ENCODE assay signal across 17 mouse cellular contexts in genomic region chr7:68024625-68025024, GRCm38 (mm10).
DNase-seq lines count a peak whose midpoint lies in the region; ATAC-seq lines count a peak whose summit lies in the region.
"Had no signal": no experiment of that assay in that cellular context is flagged by ENCODE, and none has a peak within 500 bp of the region (broad histone marks: within the 10 kb centered on the region; RNA-seq: fewer than 3 reads in every experiment).

No protein-coding gene starts in this region.

- WGBS in kidney, embryonic 14.5 days = 62% methylated on average over 4 of the region's 4 CpGs

- peaks cover 59% of the 10 kb centered on the region for H3K4me1 ChIP-seq in kidney, embryonic 14.5 days (ENCODE audit: control insufficient read depth, insufficient read depth, low read length)

- no peak overlapping the region for H3K4me3 ChIP-seq in kidney, embryonic 14.5 days (ENCODE audit: low read length)
- H3K4me3 ChIP-seq: erythroblast, embryonic 14.5 days; limb, embryonic 13.5 days; midbrain, embryonic 10.5 days had no signal

- no peak overlapping the region for H3K4me2 ChIP-seq in kidney, embryonic 14.5 days (replicated peaks; ENCODE audit: low read depth, low read length)
- H3K4me2 ChIP-seq: limb, embryonic 13.5 days; lung, embryonic 14.5 days had no signal

- H3K9ac ChIP-seq in kidney, embryonic 14.5 days (ENCODE audit: low read depth, low read length) = no peak overlapping the region
- H3K9ac ChIP-seq: limb, embryonic 13.5 days; lung, embryonic 14.5 days had no signal

- DNase-seq in cerebellum, postnatal 10 days = peak; percentile 31 to 33
- DNase-seq in cerebellum, postnatal 4 days (ENCODE audit: low spot score in 2 of 2) = no peak
- peak; percentile 71 for DNase-seq in kidney, adult 18-20 months
- DNase-seq in R1 (ENCODE audit: low read depth, low spot score) = peak; percentile 32
- DNase-seq in kidney, postnatal 25 days = peak; percentile 82 to 89
- DNase-seq in right cerebral cortex, adult 18-20 months = no peak
- DNase-seq in gastrocnemius, adult 8-10 months (ENCODE audit: low spot score in 2 of 2) = no peak
- DNase-seq: cerebellum, adult 11-12 months; gastrocnemius, postnatal 36 days; lung, embryonic 14.5 days; right cerebral cortex, postnatal 4 days; thymus, postnatal 14 days had no signal

- H3K27ac ChIP-seq in kidney, embryonic 14.5 days (ENCODE audit: low read depth, low read length) = no peak overlapping the region
- H3K27ac ChIP-seq: limb, embryonic 13.5 days; midbrain, embryonic 10.5 days had no signal

- no peaks in the 10 kb centered on the region for H3K27me3 ChIP-seq in kidney, embryonic 14.5 days (ENCODE audit: control insufficient read depth, insufficient read depth, low read length)
- H3K27me3 ChIP-seq: limb, embryonic 13.5 days had no signal

- no peak for ATAC-seq in kidney, embryonic 14.5 days (ENCODE audit: low FRiP score, low TSS enrichment)
- ATAC-seq: hindbrain, embryonic 16.5 days had no signal

- no peaks in the 10 kb centered on the region for H3K9me3 ChIP-seq in kidney, embryonic 14.5 days (ENCODE audit: control insufficient read depth, low read length)
- H3K9me3 ChIP-seq: limb, embryonic 13.5 days; midbrain, embryonic 10.5 days had no signal

- H3K36me3 ChIP-seq in kidney, embryonic 14.5 days (ENCODE audit: control insufficient read depth, insufficient read depth, low read length) = peaks cover under 1% of the 10 kb centered on the region; the same call in 1 of the 2 replicates

Comparison
In these comparisons a context has a peak if more than half of its experiments do, and no peak if none do; other contexts are left out.
1. DNase-seq: peak in cerebellum, postnatal 10 days (2 of 2), kidney, adult 18-20 months (single experiment), R1 (single experiment) and kidney, postnatal 25 days (2 of 2); none in cerebellum, postnatal 4 days (0 of 2), right cerebral cortex, adult 18-20 months (single experiment) and gastrocnemius, adult 8-10 months (0 of 2).